Mouse (Mus musculus) brain, embryonic 14.5 days (tissue): ENCODE measurements around the gene Akr1b3. TPM values are rescaled to one million over a fixed set of nuclear protein-coding genes. Genes with fewer than 3 reads are reported as not detected.
"Not testable (repeated sequence)": the region's sequence is repeated elsewhere in the genome, so short reads cannot be mapped to it uniquely, and the experiment has no call there.

Source experiments
- DNase-seq: peaks from one replicate; pipeline ENCODE4 v3.0.0-alpha.2; 2011; ENCODE audit warnings: low read depth
- CTCF ChIP-seq: fragments of 200-500 bp; IDR thresholded peaks from 2 replicates; pipeline ENCODE4 v1.5.1; 2012; ENCODE audit warnings: inconsistent platforms, mild to moderate bottlenecking, moderate library complexity, borderline replicate concordance; ENCODE audit not compliant: insufficient read depth, insufficient read length; ENCODE audit errors: extremely low read depth
- POLR2A ChIP-seq: fragments of 200-500 bp; IDR thresholded peaks from 2 replicates; pipeline ENCODE4 v1.6.1; 2012; ENCODE audit warnings: mild to moderate bottlenecking, inconsistent platforms, borderline replicate concordance; ENCODE audit not compliant: poor library complexity, insufficient read depth, insufficient read length, severe bottlenecking; ENCODE audit errors: extremely low read depth
- polyA plus RNA-seq: library from polyadenylated mRNA; depleted of rRNA; stranded (reverse); fragments of >200 nt; gene quantifications from 2 replicates; pipeline ENCODE4 v1.2.3, GENCODE M21; 2012

Gene Akr1b3
- polyA plus RNA-seq, 1 experiment: 88.4 TPM

- DNase-seq: peak; percentile 20
- no peak for TF ChIP-seq CTCF
- no peak for TF ChIP-seq POLR2A
These were observed 27.7 kb upstream of the Akr1b3 start for GRCm38 (mm10) chr6:34344935-34345334.

- DNase-seq: peak; percentile 15
- TF ChIP-seq CTCF: no peak
- no peak for TF ChIP-seq POLR2A
These were observed 27.0 kb upstream of the Akr1b3 start for GRCm38 (mm10) chr6:34344135-34344850.

- no peak for DNase-seq
- TF ChIP-seq POLR2A (no peak), CTCF (no peak)
These were observed 26.1 kb upstream of the Akr1b3 start for GRCm38 (mm10) chr6:34343426-34343825.

- DNase-seq: no peak
- no peak for TF ChIP-seq POLR2A
- no peak for TF ChIP-seq CTCF
These were observed 25.2 kb upstream of the Akr1b3 start for GRCm38 (mm10) chr6:34342476-34342875.

DNA sequence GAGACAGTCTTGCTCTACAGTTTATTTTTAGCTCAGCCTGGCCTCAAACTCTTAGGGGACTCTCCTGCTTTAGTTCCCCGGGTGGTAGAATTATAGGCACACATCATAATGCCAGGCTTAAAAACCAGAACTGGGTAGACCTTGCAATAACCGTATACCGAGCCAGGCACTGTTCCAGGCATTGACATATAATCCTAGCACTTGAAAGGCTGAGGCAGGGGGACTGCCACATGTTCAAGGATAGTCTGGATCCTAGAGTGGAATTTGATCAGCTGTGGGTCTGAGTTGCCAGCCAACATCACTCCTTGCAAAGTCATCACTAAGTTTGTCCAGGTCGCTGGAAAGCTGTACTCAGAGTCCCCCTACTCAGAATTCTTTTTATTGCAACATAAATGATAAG is 24.7 kb upstream of the Akr1b3 start:
- no peak for DNase-seq
- TF ChIP-seq POLR2A (no peak), CTCF (no peak)

GRCm38 (mm10) chr6:34337799-34338198 is 20.5 kb upstream of the Akr1b3 start:
- TF ChIP-seq CTCF (no peak), POLR2A (no peak)
- peak; percentile 23 for DNase-seq

DNA sequence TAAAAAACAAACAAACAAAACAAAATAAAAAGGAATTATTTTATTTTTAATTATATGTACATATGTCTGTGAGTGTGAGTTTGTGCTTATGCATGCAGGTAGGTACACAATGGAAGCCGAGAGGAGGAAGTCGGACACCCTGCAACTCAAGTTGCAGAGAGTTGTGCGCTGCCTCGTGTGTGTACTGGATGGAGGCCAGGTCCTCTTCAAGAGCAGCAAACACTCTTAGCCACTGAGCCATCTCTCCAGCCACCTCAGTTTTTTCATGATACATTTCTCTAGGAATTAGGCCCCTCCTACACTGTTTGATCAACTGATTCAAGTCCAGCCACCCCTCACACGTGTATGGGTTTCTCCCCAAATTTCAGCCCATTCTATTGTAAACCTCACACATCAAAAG is 17.4 kb upstream of the Akr1b3 start:
- TF ChIP-seq POLR2A: no peak
- TF ChIP-seq CTCF: no peak
- DNase-seq: no peak

GRCm38 (mm10) chr6:34331804-34332203 is 14.5 kb upstream of the Akr1b3 start:
- not testable (repeated sequence) for DNase-seq

- DNase-seq: no peak
- no peak for TF ChIP-seq CTCF
- TF ChIP-seq POLR2A: no peak
These were observed 14.1 kb upstream of the Akr1b3 start for GRCm38 (mm10) chr6:34331379-34331778.

DNA sequence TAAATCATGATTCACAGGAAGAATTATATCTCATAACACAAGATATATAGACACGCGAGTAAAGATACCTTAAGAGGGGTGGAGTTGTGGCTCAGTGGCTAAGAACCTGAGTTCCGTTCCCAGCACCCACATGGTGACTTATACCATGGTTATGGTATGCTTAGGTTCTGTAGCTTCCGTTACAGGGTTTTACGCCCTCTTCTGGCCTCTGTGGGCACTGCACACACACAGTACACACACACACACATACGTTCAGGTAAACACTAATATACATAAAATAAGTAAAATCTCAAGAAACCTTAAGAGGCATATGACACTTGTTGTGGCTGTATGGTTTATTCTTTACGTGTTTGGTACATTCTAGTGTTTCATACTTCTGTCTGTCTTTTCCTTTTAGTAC is 4.8 kb upstream of the Akr1b3 start:
- no peak for TF ChIP-seq CTCF
- no peak for TF ChIP-seq POLR2A
- DNase-seq: no peak

DNA sequence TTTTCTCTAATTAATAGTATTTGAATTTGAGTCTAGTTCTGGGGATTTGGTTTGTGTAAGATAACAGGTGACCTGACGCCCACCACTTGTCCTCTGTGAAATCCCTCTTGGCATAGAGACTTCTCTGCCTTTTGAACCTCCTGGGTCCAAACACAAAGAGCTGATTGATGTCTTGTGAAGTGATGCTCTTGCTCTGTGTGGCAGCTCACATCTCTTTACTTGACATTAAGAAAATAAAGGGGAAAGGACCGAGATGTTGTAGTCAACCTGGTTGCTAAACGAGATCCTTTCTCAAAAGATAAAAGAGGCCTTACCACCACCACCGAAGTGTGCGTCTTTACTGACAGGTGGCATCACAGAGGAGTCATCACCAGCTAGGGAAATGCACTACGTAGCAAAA is 1.4 kb upstream of the Akr1b3 start:
- no peak for DNase-seq
- TF ChIP-seq CTCF (no peak), POLR2A (no peak)

DNA sequence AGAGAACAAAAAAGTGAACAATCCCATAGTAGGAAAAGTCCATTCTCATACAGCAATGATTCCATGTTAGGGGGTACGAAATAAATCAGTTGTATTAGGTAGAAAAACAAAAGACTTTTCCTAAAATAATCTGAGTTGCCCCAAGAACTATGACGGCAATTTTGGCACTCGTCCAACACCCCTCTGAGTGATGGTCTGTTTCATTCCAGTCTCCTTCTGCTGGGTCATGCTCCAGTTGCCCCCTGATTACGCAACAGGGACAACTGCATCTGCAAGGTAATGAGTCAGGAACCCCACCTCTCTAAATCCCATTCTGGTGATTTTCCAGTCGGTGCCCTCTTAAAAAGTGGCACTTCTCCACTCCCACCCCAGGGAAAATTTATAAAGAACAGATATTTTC is 894 bp upstream of the Akr1b3 start:
- DNase-seq: no peak
- TF ChIP-seq POLR2A (no peak), CTCF (no peak)

DNA sequence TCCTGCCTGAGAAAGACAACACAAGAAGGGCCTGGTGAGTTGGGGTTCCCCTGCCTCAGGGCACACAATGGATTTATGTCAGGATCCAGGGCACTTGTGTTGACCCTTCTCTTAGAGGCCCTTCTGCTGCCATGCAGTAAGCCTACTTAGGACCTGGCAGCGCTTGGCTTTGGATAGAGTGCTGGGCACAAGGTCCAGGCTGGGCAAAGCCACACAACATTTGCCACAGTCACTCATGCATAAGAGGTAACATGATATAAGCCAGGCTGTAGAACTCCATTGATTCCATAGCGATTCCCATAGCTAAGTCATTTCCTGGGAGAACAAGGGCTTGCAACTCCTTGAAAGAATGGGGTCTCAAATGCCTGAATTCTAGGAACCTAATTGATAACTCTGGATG is 3.4 kb downstream of the Akr1b3 start:
- TF ChIP-seq CTCF: no peak
- no peak for TF ChIP-seq POLR2A
- no peak for DNase-seq

- TF ChIP-seq POLR2A (no peak), CTCF (no peak)
- no peak for DNase-seq
These were observed 3.9 kb downstream of the Akr1b3 start for GRCm38 (mm10) chr6:34313386-34313785.
